Mouse (Mus musculus) gastrocnemius, postnatal 10 days (tissue): ENCODE data around the gene Scamp2. TPM values are rescaled to one million over a fixed set of nuclear protein-coding genes. Genes with fewer than 3 reads are reported as not detected.

Source experiments
- DNase-seq: peaks from one replicate; pipeline ENCODE4 v3.0.0; 2021; ENCODE audit warnings: mixed read lengths
- total RNA-seq, 2 experiments: library from RNA; stranded (reverse); gene quantifications; 2 replicates each; pipeline ENCODE4 v1.2.3; 2021

The Scamp2 gene
- total RNA-seq, 2 experiments from 2014 or later = 52.5 to 56.3 TPM

DNA sequence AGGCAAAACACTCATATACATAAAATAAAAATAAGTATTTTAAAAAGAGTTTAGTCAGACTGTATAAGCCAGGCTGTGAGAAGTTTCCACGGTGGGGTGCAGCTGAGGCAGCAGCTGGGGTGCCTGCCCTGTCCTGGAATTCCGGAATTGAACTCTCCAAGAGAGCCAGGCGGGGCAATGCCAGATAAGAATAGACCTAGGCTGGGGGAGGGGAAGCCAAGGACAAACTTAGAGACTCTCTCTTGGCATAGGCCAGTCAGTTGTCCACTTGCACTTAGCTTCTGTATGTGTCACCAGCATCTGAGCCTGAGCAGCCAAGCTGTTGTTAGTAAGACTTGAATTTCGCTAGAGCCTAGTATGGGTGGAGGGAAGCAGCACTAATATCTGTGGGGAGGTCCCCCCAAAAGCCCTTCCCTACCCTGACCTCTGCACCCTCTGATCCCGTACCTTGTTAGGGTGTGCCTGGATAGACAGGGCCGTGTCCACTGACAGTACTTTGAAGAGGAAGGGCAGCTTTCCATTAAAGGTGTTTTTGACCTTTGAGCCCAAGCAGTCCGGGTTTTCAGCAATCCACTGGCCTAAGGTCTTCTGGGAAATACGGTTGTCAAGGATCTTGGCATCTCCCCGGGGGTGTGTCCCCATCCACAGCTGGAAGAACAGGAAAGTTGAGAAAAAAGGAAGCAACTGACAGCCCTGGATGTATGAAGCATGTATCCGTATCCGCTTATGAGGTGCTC, 10.4 kb upstream of the Scamp2 start:
- no peak for DNase-seq

DNA sequence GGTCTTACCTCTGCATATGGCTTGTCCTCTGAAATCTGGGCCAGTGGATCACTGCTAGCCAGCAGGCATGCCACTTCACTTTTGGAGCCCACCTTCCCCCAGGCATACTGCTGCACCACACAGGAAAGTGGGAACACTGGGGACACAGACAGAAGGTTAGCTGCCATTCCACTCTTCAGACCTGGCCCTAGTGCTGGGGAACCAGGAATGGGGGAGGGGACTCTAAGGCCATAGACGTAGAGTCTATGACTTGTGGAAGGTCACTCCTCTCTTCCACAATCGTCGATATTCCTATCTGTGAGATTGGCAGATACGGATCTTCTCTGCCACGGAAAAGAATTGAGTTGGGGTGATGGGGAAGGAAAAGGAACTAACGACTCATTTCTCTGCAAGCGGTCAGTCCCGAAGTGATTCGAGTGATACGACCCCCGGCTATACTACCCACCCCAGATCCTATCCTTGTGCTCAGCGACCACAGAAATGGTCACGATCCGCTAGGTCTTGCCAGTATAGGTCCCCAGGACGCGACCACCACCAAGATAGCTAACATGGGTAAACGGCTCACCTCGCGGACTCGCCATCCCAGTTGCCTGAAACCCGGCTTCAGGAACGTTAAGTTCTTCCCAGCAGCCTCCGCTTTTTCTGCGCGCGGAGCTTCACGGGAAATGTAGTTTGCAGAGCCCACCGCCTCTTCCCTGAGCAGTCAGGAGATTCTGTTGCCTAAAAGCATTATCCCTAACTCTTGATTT, 8.4 kb upstream of the Scamp2 start, which contains the start of gene Mpi:
Gene Mpi (minus strand): TSS at position 625 of the 749 bp plus-strand sequence.
- peak; percentile 65 for DNase-seq

DNA sequence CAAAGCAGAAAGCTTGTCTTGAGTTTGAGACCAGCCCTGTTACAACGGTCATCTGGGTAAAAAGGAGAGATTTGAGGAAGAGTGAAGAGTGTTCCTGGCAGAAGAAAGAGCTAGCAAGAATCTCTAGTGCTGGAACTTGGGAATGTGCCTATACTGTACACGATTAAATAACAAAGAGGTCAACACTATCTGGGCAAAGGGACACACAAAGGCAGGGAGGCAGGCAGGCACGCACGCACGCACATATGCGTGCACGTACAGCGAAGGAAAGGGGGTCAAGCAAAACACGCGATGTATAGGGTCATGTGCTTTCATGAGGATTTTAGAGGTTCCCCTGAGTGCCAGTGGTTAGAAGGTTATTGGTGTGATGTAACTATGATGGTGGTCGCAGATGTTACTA, 7.6 kb upstream of the Scamp2 start:
- no peak for DNase-seq

GRCm38 (mm10) chr9:57554753-57555152, 6.0 kb upstream of the Scamp2 start:
- DNase-seq = no peak

DNA sequence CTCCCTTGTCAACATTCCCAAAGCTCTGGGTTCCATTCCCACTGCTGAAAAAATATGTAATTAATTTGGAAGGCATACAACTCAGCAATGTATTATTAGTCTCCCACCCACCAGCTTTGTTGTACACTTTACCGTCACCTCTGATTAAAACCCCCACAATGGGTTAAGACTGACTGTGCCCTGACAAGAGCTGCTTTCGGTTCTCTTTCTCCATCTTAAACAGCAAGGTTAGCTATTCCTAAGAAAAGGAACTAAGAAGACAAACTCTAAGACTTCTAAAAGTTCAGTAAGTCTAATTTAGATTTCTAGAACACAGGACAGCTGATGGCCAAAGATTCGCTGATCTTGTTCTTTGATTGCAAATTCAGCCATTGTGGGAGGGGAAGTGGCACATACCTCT, 3.5 kb upstream of the Scamp2 start:
- no peak for DNase-seq

DNA sequence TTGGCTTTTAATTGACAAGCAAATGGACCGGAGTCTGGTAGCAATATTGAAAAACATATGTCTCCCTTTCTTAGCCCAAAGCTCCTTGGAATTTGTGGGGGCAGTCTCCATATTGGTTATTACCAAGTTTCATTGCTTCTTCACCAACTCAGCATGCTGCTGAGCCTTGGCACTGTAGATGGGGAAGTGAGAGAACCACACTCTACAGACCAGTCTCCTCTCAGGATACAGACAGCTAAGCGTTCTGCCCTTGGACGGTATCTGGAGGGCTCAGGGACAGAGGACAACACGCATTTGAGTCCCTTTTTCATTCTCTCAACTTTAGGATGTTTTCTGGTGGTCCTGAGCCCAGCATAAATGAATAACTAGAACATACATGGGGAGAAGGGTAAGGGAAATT, 2.1 kb upstream of the Scamp2 start:
- DNase-seq = no peak

DNA sequence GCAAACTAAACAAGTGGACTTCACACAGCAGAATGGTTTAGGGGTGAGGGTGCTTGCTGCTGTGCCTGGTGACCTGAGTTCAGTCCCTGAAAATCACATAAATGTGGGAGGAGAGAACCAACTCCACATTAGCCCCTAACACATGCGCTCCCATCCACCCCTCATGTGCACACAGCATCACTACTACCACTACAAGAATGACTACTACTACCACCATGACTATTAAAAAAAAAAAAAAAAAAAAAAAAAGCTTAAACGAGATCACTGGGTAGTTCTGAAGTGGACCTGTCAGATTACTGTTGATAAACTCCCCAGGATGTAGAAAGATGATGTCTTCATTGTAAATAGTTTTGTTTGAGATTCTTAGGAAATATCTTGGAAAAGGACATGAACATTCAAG, 1.2 kb upstream of the Scamp2 start:
- no peak for DNase-seq

DNA sequence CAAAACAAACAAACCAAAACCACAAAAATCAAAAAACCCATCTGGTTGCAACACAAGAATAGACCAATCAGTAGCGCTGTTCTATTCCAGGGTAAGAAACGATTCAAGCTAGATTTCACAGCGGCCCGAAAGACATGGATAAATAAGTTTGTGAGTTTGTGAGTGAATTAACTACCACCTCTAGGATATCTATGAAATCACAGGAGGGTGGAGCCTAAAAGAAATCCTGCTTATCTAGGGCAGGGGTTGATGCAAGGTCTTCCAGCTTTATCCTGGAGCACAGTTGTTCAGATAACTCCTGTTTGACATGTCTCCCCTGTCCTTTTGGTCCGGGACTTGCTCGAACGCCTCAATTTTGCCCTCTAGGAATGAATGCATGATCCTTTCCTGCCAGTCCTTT, 480 bp upstream of the Scamp2 start:
- DNase-seq = no peak

DNA sequence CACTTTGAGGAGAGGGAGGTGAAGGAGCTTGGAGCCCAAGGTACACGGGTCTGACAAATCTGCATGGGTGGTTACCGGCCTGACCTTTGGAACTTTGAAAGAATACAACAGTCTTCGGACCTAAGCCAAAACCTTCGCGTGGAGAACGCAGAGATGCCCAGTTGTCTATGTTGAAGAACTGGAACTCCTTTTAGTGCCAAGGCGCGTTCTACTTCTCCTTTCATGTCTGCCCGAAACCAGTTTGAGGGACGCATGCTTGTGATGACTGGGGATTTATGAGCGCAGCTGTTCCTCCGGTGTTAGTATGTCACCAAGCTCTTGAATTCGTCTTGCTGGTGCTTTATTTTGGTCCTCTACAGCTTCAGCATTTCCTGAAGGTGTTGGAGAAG, 962 bp downstream of the Scamp2 start:
- DNase-seq = no peak

DNA sequence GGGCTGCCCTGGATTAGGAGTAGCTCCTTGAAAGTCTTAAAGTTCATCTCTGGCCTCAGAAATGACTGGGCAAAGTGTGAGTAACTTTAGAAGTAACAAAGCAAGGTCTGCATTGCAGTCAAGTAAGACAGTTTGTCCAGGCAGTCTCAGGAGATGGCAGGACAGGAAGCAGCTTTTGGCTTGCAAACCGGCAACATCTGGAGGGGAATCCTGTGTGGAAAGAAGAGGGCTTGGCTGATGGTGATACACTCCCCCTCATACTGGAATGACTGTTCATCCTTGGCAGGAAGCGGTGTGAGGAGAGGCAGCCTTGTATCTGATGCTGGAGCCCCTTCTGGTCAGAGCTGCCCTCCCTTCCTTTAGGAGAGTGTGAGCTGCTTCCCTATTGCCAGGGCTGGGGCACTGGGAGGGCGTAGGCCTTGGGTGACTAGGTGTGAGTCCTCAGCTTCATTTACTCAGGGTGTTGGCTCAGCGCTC, 2.2 kb downstream of the Scamp2 start:
- DNase-seq = peak; percentile 48

GRCm38 (mm10) chr9:57564609-57565008, 3.9 kb downstream of the Scamp2 start:
- no peak for DNase-seq

- DNase-seq = peak; percentile 41
Measured at GRCm38 (mm10) chr9:57565741-57566221, 5.0 kb downstream of the Scamp2 start.

DNA sequence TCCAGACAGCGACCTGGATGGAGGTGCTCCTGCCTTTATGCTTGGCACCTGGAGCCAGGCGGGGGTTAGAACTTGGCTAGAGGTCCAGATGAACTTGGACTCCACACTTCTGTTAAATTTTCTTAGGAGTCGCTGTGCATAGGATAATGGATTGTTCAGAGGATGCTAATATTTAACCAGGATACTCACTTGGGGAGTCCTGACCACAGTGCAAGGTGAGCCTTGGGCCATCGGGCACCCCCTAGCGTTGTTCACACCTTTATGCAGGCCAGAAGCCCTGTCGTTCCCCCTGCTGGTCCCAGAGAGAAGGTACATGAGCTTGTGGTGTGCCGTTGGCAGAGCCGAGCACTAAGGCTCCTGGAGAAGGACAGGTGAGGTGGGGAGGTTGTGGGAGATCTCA, 6.1 kb downstream of the Scamp2 start:
- no peak for DNase-seq

GRCm38 (mm10) chr9:57568500-57568899, 7.8 kb downstream of the Scamp2 start:
- no peak for DNase-seq

DNA sequence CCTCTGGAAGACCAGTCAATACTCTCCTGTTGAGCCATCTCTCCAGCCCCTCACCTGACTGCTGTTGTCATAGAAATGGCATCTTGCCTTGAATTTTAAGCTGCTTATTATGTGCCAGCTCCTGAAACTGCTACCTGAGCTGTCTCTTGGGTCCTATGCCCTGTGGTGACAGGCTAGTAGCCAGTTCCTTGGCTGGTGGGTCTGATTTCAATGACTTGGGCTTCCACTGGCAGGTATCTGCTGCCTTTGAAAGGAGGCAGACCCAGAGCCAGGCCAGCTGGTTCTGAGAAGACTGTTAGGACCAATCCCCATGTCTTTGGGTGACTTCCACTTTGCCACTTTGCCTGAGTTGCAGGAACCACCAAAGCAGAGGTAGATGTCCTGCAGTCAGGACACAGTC, 13.7 kb downstream of the Scamp2 start:
- DNase-seq = no peak

GRCm38 (mm10) chr9:57575577-57575976, 14.8 kb downstream of the Scamp2 start:
- DNase-seq = no peak

DNA sequence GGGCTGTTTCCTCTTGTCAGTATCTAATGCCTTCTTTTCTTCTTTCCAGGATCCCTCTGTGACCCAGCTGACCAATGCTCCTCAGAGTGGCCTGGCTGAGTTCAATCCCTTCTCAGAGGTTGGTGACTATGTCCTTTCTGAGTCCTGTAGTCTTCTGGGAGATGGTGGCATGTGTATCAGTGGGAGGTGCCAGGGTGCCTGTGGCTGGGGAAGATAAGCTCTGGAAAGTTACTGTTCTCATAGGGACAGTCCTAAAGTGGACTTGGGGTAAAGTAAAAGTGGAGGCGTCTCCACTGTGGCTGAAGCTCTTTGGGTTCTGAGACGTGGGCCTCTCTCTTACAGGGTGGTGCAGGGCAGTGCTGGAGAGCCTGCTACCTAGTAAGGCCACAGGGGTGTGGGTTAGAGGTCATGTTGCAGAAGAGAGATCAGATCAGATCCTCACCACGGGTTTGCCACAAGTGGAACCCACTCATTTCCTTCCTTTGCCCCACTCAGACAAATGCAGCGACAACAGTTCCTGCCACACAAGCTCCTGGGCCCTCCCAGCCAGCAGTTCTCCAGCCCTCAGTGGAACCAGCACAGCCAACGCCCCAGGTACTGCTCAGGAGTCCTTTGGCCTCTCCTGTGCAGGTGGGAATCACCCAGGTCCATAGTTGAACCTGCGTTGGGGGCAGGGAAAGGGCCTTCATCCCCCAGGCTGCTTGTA, 16.6 kb downstream of the Scamp2 start:
- no peak for DNase-seq

- no peak for DNase-seq
Measured at GRCm38 (mm10) chr9:57584991-57585390, 24.2 kb downstream of the Scamp2 start.

DNA sequence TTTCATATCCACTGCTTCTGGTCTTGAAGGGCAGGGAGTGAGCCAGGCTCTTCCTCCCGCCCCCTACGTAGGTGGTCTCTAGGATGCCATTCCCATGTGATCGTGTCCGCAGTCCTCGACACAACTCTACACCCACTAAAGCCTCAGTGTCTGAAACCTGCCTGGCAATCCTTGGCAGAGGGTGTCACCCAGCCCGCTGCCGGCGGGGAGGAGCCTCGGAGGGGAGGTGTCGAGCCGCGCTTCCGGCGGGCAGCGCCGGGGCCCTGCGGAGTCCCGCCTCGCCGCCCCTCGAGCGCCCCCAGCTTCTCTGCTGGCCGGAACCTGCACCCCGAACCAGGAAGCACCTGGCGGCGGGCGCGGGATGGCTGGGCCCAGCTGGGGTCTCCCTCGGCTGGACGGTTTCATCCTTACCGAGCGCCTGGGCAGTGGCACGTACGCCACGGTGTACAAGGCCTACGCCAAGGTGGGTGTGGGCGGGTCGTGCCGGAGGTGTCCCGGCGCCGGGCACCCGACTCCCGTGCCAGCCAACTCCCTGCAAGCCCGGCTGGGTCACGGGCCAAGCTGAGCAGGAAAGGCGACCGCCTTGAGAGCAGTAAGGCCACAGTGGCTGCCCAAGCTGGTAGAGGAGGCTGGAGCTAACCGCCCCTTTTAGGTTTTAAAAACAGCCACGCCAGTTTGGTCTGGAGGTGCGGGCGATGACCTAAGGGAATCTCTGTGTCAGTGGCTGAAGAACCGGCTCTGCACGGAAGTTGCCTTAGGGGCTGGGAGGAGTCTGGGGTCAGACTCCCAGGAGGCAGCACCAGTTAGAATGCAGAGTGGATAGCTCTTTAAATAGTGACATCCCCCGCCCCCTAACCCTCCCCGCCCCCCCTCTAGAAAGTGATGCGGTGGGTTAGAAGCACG, 28.7 kb downstream of the Scamp2 start, which contains the start of gene Ulk3:
Gene Ulk3 (plus strand): TSS at position 229 of the 903 bp plus-strand sequence.
- peak; percentile 70 for DNase-seq

DNA sequence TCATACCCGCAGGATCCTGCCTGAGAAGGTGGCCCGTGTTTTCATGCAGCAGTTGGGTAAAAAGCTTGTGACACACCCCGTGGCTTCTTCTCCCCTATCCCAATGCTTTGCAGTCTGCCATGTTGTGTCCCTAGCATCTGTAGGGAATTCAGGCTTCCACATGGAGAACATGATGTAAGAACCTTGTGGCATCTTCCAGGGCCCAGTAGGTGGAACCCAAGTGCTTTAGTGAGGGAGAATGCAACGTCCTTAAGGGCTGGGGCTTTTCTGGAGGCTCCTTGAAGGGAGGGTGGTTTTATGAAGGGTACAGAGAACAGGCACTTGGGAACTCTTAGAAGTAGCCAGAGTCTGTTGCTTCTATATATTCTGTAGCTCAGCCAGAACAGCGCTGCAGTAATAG, 30.0 kb downstream of the Scamp2 start:
- no peak for DNase-seq

- no peak for DNase-seq
Measured at GRCm38 (mm10) chr9:57593454-57594173, 32.9 kb downstream of the Scamp2 start.
